Mouse (Mus musculus) granulocyte monocyte progenitor cell, adult 5-6 weeks (primary cell): ENCODE data around the gene Yju2. TPM values are rescaled to one million over a fixed set of nuclear protein-coding genes. Genes with fewer than 3 reads are reported as not detected.

Source experiments
- ATAC-seq: replicated peaks from 2 replicates; pipeline ENCODE4 v1.8.0; 2016; ENCODE audit warnings: mild to moderate bottlenecking, moderate TSS enrichment, inconsistent platforms; ENCODE audit not compliant: poor library complexity, severe bottlenecking
- total RNA-seq, 2 experiments: library from RNA; stranded (forward) in 1 of 2; stranded (reverse) in 1 of 2; fragments of 200-712, 200-1000 nt in 1 of 2; fragments of >200 nt in 1 of 2; fragmentation: Nextera tagmentation in 1 of 2; gene quantifications; 2 replicates each; pipeline ENCODE4 v1.2.3; 2014 to 2017

Yju2 gene
- total RNA-seq, 2 experiments from 2014 or later = 15.4 to 30.9 TPM

DNA sequence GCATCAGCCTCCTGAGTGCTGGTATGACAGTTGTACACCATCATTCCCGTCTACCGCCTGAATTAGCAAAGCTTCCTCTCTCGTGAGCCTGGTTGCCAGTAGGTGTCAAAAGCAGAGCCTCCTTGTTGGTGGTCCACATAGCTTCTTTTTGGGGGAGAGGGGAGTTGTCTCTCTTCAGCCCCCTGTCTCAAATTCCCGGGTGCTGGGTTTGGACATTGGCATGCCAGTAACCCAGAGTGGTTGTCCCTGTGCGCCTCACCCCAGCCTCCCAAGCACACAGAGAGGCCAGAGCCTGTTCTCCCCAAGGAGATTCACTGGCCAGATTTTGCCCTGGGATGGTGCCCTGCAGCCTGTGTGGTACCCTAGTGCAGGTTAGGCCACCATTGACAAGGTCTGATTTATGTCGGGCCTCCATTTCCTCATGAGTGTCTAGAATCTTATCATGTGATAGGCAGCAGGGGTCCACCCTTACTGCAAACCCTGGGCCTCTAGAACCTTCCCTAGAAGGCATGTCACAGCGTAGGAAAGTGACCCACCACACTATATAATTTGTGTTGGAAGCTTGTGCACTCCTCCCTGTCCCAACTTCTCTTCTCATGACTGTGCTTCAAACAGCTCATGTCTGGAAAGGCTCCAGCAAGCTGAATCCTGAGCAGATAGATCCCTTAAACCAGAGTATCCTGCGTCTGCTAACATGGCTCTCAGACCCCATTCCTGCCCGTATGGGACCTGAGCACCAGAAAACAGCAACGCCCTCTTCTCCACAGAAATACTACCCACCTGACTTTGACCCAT, 1.2 kb downstream of the Yju2 start:
- ATAC-seq = no peak

DNA sequence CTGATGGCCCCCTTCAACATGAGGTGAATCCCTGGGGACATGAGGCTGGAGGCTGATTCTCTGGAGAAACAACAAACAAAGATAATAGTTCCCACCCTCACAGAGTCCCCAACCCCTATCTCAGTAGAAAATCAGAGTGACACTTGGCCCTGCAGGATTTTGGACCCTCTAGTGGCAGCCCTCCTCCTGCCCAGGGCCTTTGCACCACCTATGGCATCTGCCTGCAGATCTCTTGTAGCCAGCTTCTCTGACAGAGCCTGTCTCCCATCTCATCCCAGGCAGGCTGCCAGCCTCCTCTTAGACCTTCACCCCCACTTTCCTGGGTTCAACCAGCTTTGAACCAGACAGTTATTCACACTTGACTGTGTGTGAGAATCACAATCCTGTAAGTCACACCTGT, 1.9 kb downstream of the Yju2 start:
- ATAC-seq = no peak

DNA sequence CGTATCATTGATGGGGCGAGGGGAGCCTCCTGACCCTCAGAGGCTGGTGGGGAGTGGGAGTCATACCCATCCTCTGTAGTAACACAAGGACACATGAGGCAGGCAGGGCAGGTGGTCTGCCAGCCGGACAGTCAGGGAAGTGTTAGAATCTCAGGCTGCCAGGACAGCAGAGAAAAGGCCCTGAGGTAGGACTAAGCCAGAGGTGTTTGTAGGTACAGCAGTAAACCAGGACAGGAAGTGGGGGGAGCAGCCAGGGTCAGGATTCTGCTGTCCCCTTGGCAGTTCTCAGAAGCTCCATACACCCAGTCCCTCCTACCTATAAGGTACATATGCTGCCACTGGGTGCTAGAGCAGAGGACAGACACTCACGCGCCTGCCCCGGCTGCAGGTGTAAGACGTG, 2.7 kb downstream of the Yju2 start:
- no peak for ATAC-seq

DNA sequence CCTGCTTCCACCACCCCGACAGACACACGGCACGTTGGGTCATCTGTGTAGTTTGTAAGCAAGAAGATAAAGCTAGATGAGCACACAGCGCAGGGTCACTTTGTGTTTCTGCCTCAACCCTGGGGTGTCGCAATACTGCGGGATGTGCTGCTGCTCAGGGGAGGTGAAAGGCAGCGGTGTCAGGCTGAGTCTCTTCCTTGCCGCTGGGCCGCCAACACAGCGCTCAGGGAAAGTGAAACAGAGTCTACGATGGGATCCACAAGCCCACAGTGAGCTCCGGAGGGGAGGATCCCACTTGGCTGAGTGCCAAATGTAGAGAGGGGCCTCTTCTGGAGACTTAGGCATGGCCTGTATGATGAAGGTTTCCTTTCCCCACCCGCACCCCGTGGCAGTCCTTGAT, 4.3 kb downstream of the Yju2 start:
- ATAC-seq = peak; percentile 61

GRCm38 (mm10) chr17:55964496-55964895, 5.6 kb downstream of the Yju2 start:
- no peak for ATAC-seq

DNA sequence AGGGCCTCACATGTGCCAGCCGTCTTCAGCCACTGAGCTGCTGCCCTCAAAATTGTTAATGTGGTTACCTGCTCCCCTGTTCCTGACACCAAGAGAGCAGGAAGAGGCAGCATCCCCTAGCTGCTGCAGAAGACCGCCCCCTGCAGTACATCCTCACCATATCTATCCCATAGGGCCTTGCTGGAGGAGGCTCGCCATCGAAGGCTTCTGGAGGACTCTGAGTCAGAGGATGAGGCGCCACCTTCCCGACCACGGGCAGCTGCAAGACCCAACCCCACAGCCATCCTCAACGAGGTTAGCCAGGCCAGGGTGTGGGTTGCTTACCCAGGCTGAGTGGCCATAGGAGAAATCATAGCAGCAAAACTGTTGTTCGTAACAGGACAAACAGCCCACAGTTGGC, 6.1 kb downstream of the Yju2 start:
- ATAC-seq = no peak

- no peak for ATAC-seq
These were observed 8.3 kb downstream of the Yju2 start for GRCm38 (mm10) chr17:55967186-55967585.

- no peak for ATAC-seq
These were observed 9.3 kb downstream of the Yju2 start for GRCm38 (mm10) chr17:55968210-55968609.

DNA sequence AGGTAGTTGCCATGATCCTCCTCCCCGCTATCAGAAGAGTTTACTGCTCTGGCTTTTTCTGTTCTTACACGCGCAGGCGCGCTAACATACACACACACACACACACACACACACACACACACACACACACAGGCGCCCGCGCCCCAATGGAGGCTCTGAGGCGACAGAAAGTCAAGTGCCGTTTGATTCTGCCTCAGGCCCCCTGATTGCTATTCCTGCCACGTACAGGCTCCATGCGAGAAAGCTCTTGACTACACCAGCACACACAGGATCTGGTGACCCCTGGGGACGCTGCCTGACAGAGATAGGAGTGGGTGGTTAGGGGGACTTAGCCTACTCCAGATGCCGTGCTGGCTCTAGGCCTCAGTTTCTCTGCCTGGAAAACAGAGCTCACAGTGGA, 10.7 kb downstream of the Yju2 start:
- no peak for ATAC-seq

- peak; percentile 47 for ATAC-seq
These were observed 11.3 kb downstream of the Yju2 start, which contains the start of gene Shd for GRCm38 (mm10) chr17:55969966-55970891. Gene Shd (plus strand): TSS chr17:55970467.

DNA sequence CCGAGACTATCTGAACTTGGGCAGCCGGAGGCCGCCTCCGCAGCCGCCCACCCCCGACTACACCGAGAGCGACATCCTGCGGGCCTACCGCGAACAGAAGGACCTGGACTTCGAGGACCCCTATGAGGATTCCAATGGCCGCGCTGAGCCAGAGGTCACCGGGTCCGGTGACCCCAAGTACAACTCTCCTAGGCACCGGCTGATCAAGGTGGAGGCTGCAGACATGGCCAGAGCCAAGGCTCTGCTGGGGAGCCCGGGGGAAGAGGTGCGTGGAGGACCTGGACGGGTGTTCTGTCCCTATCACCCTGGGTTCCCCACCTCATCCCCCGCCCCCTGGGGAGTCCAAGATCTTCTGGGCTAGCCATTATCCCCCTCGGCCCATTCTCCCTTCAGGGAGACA, 12.6 kb downstream of the Yju2 start:
- ATAC-seq = 0 out of 2 replicates have a peak, but pooled peaks have one; percentile 3

DNA sequence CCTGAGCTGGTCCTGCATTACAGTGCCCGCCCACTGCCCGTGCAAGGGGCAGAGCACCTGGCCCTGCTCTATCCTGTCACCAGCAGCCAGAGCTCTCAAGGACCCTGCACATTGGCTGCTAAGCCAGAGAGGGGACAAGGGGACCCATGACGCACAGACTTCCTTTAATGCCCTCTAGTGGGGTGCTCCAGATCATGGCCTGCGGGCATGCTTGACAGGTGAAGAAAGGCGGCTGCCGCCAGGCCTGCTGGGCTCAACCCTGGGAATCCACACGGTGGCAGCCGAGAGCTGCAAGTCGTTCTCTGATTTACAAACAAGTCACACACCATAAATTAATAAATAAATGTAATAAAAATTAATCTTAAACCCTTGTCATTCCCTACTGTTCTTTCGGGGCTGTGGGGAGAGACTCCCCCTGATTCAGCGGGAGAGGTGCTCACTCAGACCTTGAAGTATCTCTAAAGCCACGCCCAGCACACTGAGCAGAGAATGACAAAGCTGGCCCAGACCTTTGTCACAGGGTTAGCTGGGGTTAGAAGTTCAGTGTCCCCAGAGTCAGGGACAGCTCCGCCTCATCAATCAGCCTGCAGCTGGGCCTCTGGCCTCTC, 17.5 kb downstream of the Yju2 start:
- ATAC-seq = peak; percentile 94

- no peak for ATAC-seq
These were observed 18.4 kb downstream of the Yju2 start for GRCm38 (mm10) chr17:55977301-55977700.

DNA sequence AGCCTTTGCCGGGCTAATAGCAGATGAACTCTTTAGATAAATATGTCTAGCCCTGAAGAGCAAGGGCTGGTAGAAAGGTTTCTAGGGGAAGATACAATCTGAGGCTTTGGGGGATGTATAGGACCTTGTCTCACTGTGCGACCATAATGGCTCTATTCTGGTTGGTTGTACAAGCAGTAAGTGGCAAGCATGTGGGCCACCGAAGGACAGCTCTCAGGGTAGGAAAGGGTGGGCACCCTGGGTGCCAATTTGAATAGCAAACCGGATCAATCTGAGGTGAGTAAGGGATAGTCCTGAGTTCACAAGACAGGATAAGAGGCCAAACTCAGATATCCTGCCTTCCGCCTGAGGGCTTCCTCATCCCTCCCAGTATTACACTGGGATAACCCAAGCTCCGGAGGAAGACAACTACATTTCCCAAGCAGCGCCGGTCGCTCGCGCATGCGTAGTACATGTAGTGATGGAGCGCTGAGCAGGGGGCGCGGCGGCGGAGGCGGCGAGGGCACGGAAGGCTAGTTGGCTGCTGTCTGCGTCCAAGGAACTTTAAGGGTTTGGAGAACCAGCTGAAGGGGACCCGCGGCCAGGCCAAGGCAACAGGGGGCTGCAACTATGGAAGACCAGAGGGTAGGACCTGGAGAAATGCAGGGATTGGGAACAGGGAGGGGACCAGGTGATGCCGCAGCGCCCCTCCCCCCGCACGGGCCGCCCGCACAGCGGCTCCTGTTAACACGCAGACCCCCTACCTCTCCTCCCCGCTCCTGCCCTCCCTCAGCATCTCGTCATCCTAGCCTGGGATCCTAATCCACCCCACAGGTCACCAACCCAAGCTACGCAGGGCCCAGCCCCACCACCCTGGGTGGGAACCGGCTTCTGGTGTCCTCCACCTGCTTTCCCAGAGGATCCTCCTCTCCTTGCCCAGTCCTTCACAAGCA, 27.4 kb downstream of the Yju2 start, which contains the start of gene Fsd1:
TSS of gene Fsd1 (plus strand) at position 480 of the 932 bp plus-strand sequence.
- peak; percentile 54 for ATAC-seq

DNA sequence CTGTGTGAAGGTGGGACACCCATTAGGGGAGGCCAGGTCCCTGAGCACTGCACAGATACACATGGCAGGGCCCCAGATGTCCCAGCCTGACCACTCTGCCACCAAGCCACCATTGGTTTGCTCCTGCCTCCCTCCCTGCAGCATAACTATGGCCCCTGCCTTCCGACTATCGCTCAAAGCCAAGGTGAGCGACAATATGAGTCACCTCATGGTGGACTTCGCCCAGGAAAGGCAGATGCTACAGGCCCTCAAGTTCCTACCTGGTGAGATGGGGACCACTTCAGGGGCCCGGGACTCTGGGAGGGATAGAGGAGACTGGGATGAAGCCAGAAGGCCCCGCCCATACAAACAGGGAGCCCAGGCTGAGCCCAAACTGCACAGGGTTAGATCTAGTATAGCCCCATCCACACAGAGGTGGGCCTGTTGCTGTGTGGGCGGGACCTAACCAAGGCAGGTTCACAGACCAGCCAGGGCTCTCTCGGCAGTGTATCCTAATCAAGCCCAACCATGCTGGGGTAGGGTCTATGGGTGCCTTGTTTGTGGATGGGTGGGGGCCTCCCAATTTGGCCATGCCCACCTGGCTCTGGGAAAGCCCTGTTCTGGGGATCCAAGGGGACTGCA, 31.5 kb downstream of the Yju2 start:
- ATAC-seq = no peak

GRCm38 (mm10) chr17:55996007-55996406, 37.1 kb downstream of the Yju2 start:
- no peak for ATAC-seq

- peak; percentile 20; the same call in 1 of the 2 replicates for ATAC-seq
These were observed 41.0 kb downstream of the Yju2 start for GRCm38 (mm10) chr17:55999794-56000499.

DNA sequence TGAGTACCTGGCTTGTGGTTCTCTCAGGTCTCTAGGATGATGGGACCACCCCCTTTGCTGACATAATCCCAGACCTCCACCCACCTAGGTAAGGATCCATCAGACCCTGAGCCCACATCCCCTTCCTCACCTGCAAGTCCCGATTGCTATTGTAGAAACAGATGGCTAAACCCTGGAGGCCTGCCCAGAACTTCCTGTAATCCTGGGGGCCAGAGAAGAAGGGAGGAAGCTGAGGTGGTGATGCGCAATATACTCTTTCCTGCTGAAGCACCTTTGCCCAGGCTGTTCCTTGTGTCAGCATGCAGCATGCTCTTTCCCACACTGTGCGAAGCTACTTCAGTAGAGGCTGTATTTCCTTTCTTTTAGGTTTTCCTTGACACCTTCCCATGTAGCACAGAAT, 44.1 kb downstream of the Yju2 start:
- ATAC-seq = peak; percentile 24
